Mouse (Mus musculus): ENCODE measurements around the gene 1700019N19Rik.
A peak's percentile ranks its signal among the peaks of the same experiment; 100 is the strongest.

The 1700019N19Rik gene

GRCm38 (mm10) chr19:58808864-58809263, 14.6 kb upstream of the 1700019N19Rik start:
- no peak for DNase-seq (ENCODE audit: low read depth, low spot score)

- peak; percentile 82 for DNase-seq (ENCODE audit: low read depth, low spot score)
Observed at GRCm38 (mm10) chr19:58806364-58806763, 12.1 kb upstream of the 1700019N19Rik start.

- no peak for DNase-seq (ENCODE audit: low read depth, low spot score)
Observed at GRCm38 (mm10) chr19:58805191-58805779, 11.0 kb upstream of the 1700019N19Rik start.

- DNase-seq (ENCODE audit: low read depth, low spot score), result no peak
Observed at GRCm38 (mm10) chr19:58795114-58795669, 931 bp upstream of the 1700019N19Rik start.

GRCm38 (mm10) chr19:58789194-58789593, 5.1 kb downstream of the 1700019N19Rik start:
- no peak for DNase-seq (ENCODE audit: low read depth, low spot score)

GRCm38 (mm10) chr19:58783938-58784337, 10.3 kb downstream of the 1700019N19Rik start:
- no peak for DNase-seq (ENCODE audit: low read depth, low spot score)

GRCm38 (mm10) chr19:58781566-58781965, 12.7 kb downstream of the 1700019N19Rik start:
- no peak for DNase-seq (ENCODE audit: low read depth, low spot score)

- no peak for DNase-seq (ENCODE audit: low read depth, low spot score)
Observed at GRCm38 (mm10) chr19:58776461-58776860, 17.8 kb downstream of the 1700019N19Rik start.

GRCm38 (mm10) chr19:58767329-58767728, 26.9 kb downstream of the 1700019N19Rik start:
- DNase-seq (ENCODE audit: low read depth, low spot score), result no peak

- DNase-seq (ENCODE audit: low read depth, low spot score), result peak; percentile 66
Observed at GRCm38 (mm10) chr19:58762848-58763541, 31.3 kb downstream of the 1700019N19Rik start.

GRCm38 (mm10) chr19:58762316-58762715, 31.9 kb downstream of the 1700019N19Rik start:
- DNase-seq (ENCODE audit: low read depth, low spot score), result peak; percentile 84

GRCm38 (mm10) chr19:58759423-58759822, 34.8 kb downstream of the 1700019N19Rik start, which contains the start of gene Pnliprp2:
Gene Pnliprp2 (plus strand): TSS chr19:58759719.
- DNase-seq (ENCODE audit: low read depth, low spot score), result peak; percentile 73

GRCm38 (mm10) chr19:58758871-58759270, 35.4 kb downstream of the 1700019N19Rik start:
- DNase-seq (ENCODE audit: low read depth, low spot score), result no peak

GRCm38 (mm10) chr19:58751504-58751903, 42.8 kb downstream of the 1700019N19Rik start:
- DNase-seq (ENCODE audit: low read depth, low spot score), result no peak

GRCm38 (mm10) chr19:58750822-58751221, 43.4 kb downstream of the 1700019N19Rik start:
- DNase-seq (ENCODE audit: low read depth, low spot score), result no peak

- DNase-seq (ENCODE audit: low read depth, low spot score), result no peak
Observed at GRCm38 (mm10) chr19:58747498-58748000, 46.7 kb downstream of the 1700019N19Rik start.

GRCm38 (mm10) chr19:58743736-58744135, 50.5 kb downstream of the 1700019N19Rik start:
- no peak for DNase-seq (ENCODE audit: low read depth, low spot score)

GRCm38 (mm10) chr19:58742711-58743110, 51.5 kb downstream of the 1700019N19Rik start:
- no peak for DNase-seq (ENCODE audit: low read depth, low spot score)

- no peak for DNase-seq (ENCODE audit: low read depth, low spot score)
Observed at GRCm38 (mm10) chr19:58741036-58741435, 53.2 kb downstream of the 1700019N19Rik start.

- no peak for DNase-seq (ENCODE audit: low read depth, low spot score)
Observed at GRCm38 (mm10) chr19:58738111-58738510, 56.1 kb downstream of the 1700019N19Rik start.

Measured in ZHBTc4 (cell line).